Mouse (Mus musculus): ENCODE measurements around the gene Nosip.

DNA sequence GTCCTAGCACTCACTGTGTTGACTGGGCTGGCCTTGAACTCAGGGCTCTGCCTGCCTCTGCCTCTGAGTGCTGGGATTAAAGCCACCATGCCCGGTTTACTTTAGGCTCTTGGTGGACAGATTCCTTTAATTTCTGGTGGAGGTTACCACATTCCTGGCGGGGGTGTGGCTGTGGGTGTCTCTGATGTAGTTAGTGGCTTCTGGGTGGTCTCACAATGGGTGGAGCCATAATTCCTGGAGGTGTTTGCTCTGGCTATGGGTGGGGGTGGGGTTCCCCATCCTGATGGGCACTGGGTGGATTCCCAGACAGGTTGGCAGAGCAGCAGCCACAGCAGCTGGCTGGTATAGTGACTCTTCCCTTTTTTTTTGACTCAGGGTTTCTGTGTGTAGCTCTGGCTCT is 49.7 kb downstream of the Nosip start:
- TF ChIP-seq CTCF (IDR thresholded peaks at IDR 0.05; ENCODE audit: borderline replicate concordance, insufficient read depth, low read length) (no peak), POLR2A (IDR thresholded peaks at IDR 0.05; ENCODE audit: low read depth, low read length) (no peak)
